Mouse (Mus musculus): Measurements from ENCODE around the gene Rps10.

- TF ChIP-seq CTCF (IDR thresholded peaks at IDR 0.05; ENCODE audit: extremely low read depth, insufficient read depth, insufficient read length, insufficient replicate concordance) (peak; percentile 92), POLR2A (IDR thresholded peaks at IDR 0.05; ENCODE audit: low read depth, low read length) (no peak)
Observed at GRCm38 (mm10) chr17:27650160-27650559, 13.7 kb upstream of the Rps10 start.
